Mouse (Mus musculus) midbrain, embryonic 16.5 days (tissue): Measurements from ENCODE around the gene Gls. TPM values are rescaled to one million over a fixed set of nuclear protein-coding genes. Genes with fewer than 3 reads are reported as not detected.

Experiments used
- ATAC-seq: fragments of 200-750 bp; cut with Nextera tagmentation; 2 replicates; pipeline ENCODE4 v1.8.0; 2017; ENCODE audit warnings: moderate TSS enrichment
- H3K27ac ChIP-seq: fragments of 300-500 bp; sonication (generic); 2 replicates; pipeline ENCODE4 v1.5.1; 2014; ENCODE audit warnings: mild to moderate bottlenecking, low read length, mixed read lengths
- H3K27me3 ChIP-seq: fragments of 300-500 bp; sonication (generic); 2 replicates; pipeline ENCODE4 v1.6.1; 2014; ENCODE audit warnings: low read depth, low read length, mixed read lengths; ENCODE audit not compliant: control insufficient read depth, insufficient read depth
- H3K36me3 ChIP-seq: fragments of 300-500 bp; sonication (generic); 2 replicates; pipeline ENCODE4 v1.6.1; 2014; ENCODE audit warnings: mild to moderate bottlenecking, low read length, moderate library complexity, mixed read lengths; ENCODE audit not compliant: control insufficient read depth, insufficient read depth
- H3K4me1 ChIP-seq: fragments of 300-500 bp; sonication (generic); 2 replicates; pipeline ENCODE4 v1.6.1; 2014; ENCODE audit warnings: mild to moderate bottlenecking, low read length, mixed read lengths; ENCODE audit not compliant: control insufficient read depth, insufficient read depth
- H3K4me2 ChIP-seq: fragments of 300-500 bp; sonication (generic); 2 replicates; pipeline ENCODE4 v1.6.1; 2014; ENCODE audit warnings: mild to moderate bottlenecking, low read length, mixed read lengths
- H3K4me3 ChIP-seq: fragments of 300-500 bp; sonication (generic); 2 replicates; pipeline ENCODE4 v1.5.1; 2014; ENCODE audit warnings: low read depth, mild to moderate bottlenecking, low read length, moderate library complexity, mixed read lengths
- H3K9ac ChIP-seq: fragments of 300-500 bp; sonication (generic); 2 replicates; pipeline ENCODE4 v1.6.1; 2014; ENCODE audit warnings: low read depth, low read length, mixed read lengths
- H3K9me3 ChIP-seq: fragments of 300-500 bp; sonication (generic); replicated peaks from 2 replicates; pipeline ENCODE4 v1.6.1; 2014; ENCODE audit warnings: mild to moderate bottlenecking, low read length, mixed read lengths; ENCODE audit not compliant: control insufficient read depth, poor library complexity, severe bottlenecking
- WGBS: fragments of 180-500 bp; shearing (Covaris S2); extraction: QIAGEN DNeasy Blood & Tissue Kit; methylation state at CpG from one replicate; pipeline ENCODE4 v1.1.7; 2014; 5-methylcytosine and 5-hydroxymethylcytosine counted together
- polyA plus RNA-seq: library from polyadenylated mRNA; unstranded; fragments of >200 nt; fragmentation: Nextera tagmentation; extraction: Ambion mirVana; gene quantifications from 2 replicates; pipeline ENCODE4 v1.2.1, GENCODE M21; 2015

Gene Gls
- 35.0 and 36.9 TPM in 2 replicates for polyA plus RNA-seq

GRCm38 (mm10) chr1:52233143-52233713 lies at the start of gene Gls:
Gls (minus strand) TSS chr1:52233232.
- Histone ChIP-seq H3K4me1 (peaks cover 15% of the 10 kb centered on the region), H3K9me3 (no peaks in the 10 kb centered on the region), H3K27me3 (no peaks in the 10 kb centered on the region), H3K4me3 (peak within 1 kb of the TSS; percentile 98), H3K4me2 (peak within 1 kb of the TSS; percentile 77), H3K27ac (peak within 1 kb of the TSS; percentile 97), H3K9ac (peak within 1 kb of the TSS; percentile 97), H3K36me3 (no peaks in the 10 kb centered on the region)
- peak; percentile 100 for ATAC-seq
- WGBS = under 1% methylated on average over 46 of the region's 46 CpGs

DNA sequence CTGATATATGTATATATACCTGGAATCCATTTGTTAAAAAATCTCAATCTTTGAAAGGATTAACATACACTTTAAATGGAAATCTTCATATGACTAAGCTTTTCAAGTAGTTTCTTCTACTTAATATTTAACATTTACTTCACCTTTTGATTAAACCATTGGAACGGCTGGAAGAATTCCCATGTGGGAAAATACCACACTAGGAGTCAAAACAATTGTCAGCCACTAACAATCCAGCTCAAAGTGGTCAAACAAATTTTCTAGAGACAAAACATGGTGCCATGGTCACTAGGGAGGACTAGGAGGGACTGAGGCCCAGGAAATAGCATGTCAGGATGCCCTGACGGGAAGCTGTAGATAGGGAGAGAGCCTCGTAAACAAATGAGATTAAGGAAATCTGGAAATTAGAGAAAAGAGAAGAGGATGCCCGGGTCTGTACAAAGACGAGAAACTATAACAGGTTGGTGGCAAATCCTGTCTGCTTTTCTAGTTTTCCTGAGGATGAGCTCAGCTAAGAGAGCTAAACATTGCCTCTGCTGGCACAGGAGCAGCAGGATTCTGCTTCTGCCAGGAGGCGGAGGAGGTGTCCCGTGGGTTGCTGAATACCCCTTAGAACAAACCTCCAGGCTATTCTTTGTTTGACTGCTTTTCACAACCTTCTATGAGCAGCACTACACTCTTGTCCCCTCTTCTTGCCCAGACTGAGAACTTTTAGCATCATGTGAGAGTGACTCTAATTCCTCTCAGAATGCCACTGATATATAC lies 47.0 kb upstream of the Gls start:
- H3K4me2 ChIP-seq = no peak overlapping the region
- H3K9ac ChIP-seq = no peak overlapping the region
- 59% methylated on average over 7 of the region's 7 CpGs for WGBS
- ATAC-seq = no peak
- H3K9me3 ChIP-seq = no peaks in the 10 kb centered on the region
- no peak overlapping the region for H3K4me3 ChIP-seq
- H3K27ac ChIP-seq = no peak overlapping the region
- no peaks in the 10 kb centered on the region for H3K27me3 ChIP-seq
- no peaks in the 10 kb centered on the region for H3K4me1 ChIP-seq
- H3K36me3 ChIP-seq = no peaks in the 10 kb centered on the region

- WGBS = 46% methylated on average over 3 of the region's 3 CpGs
Measured at GRCm38 (mm10) chr1:52279331-52279730, 46.3 kb upstream of the Gls start.

DNA sequence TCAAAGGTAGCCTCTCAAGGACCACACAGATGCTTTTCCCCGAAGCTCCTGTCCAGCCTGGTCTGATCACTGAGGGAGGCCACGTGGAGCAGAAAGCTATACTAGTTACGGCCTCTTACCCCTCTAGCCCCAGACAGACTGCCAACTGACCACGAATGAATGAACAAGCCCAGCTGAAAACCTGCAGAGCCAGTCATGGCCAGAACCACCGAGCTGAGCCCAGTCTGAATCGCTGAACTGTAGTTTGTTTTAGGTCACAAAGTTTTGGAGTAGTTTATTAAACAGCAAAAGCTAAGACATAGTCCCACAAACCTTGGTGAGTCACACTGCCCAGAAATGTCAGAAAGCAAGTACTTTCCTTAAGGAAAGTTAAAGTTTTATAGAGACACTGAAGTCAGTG lies 45.0 kb upstream of the Gls start:
- H3K27ac ChIP-seq = no peak overlapping the region
- WGBS = 77% methylated on average over 6 of the region's 6 CpGs
- H3K9ac ChIP-seq = no peak overlapping the region
- ATAC-seq = no peak
- no peaks in the 10 kb centered on the region for H3K4me1 ChIP-seq
- no peak overlapping the region for H3K4me2 ChIP-seq
- H3K9me3 ChIP-seq = no peaks in the 10 kb centered on the region
- H3K4me3 ChIP-seq = no peak overlapping the region
- no peaks in the 10 kb centered on the region for H3K36me3 ChIP-seq
- H3K27me3 ChIP-seq = no peaks in the 10 kb centered on the region

More at GRCm38 (mm10) chr1:52279331-52279730, 46.3 kb upstream of the Gls start:
- Histone ChIP-seq H3K9ac (no peak overlapping the region), H3K4me1 (no peaks in the 10 kb centered on the region), H3K9me3 (no peaks in the 10 kb centered on the region), H3K36me3 (no peaks in the 10 kb centered on the region), H3K4me2 (no peak overlapping the region), H3K4me3 (no peak overlapping the region), H3K27ac (no peak overlapping the region), H3K27me3 (no peaks in the 10 kb centered on the region)
- ATAC-seq = no peak

GRCm38 (mm10) chr1:52274210-52274609 lies 41.2 kb upstream of the Gls start:
- Histone ChIP-seq H3K36me3 (no peaks in the 10 kb centered on the region), H3K9ac (no peak overlapping the region), H3K27me3 (no peaks in the 10 kb centered on the region), H3K4me3 (no peak overlapping the region), H3K9me3 (no peaks in the 10 kb centered on the region), H3K4me1 (no peaks in the 10 kb centered on the region), H3K27ac (no peak overlapping the region), H3K4me2 (no peak overlapping the region)
- ATAC-seq = no peak
- 84% methylated on average over 3 of the region's 3 CpGs for WGBS

DNA sequence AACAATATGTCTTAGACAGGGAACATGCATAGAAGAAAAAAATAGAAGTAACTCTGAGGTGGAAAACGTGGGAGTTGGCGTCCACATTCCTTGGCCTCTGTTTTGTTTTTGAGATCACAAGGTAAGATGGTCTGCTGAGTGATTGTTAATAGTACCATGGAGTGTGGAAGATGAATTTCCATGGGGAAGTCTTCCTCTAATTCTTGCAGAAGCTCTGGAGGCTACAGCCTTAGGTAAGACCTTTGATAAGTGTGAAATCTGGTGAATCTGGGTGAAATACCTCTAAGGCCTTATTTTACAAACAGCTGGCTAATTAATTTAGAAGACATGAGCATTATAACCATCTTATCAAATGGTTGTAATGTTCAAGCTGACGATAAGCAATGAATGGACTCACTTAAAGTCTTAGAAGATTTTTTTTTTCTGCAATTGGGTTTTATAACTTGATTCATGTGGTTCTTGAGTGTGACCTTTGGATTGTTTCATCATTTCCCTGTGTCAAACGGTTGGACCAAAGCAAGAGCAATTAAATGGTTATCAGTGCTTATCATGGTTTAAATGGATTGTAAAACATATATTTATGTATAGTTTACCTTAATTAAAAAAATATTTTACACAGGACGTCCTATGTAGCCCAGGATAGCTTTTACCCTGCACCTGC lies 39.1 kb upstream of the Gls start:
- WGBS = 78% methylated on average over 5 of the region's 5 CpGs
- no peaks in the 10 kb centered on the region for H3K9me3 ChIP-seq
- H3K4me3 ChIP-seq = no peak overlapping the region
- no peaks in the 10 kb centered on the region for H3K27me3 ChIP-seq
- H3K36me3 ChIP-seq = no peaks in the 10 kb centered on the region
- no peak overlapping the region for H3K9ac ChIP-seq
- no peak for ATAC-seq
- H3K4me1 ChIP-seq = no peaks in the 10 kb centered on the region
- H3K27ac ChIP-seq = no peak overlapping the region
- no peak overlapping the region for H3K4me2 ChIP-seq

GRCm38 (mm10) chr1:52270354-52270753 lies 37.3 kb upstream of the Gls start:
- 86% methylated on average over 9 of the region's 9 CpGs for WGBS
- no peaks in the 10 kb centered on the region for H3K9me3 ChIP-seq

GRCm38 (mm10) chr1:52269596-52269995 lies 36.6 kb upstream of the Gls start:
- ATAC-seq = no peak
- H3K4me3 ChIP-seq = no peak overlapping the region
- H3K27ac ChIP-seq = no peak overlapping the region
- no peaks in the 10 kb centered on the region for H3K9me3 ChIP-seq
- no peaks in the 10 kb centered on the region for H3K27me3 ChIP-seq
- no peaks in the 10 kb centered on the region for H3K36me3 ChIP-seq
- H3K9ac ChIP-seq = no peak overlapping the region
- WGBS = 92% methylated on average over 4 of the region's 4 CpGs
- no peaks in the 10 kb centered on the region for H3K4me1 ChIP-seq
- no peak overlapping the region for H3K4me2 ChIP-seq

More at GRCm38 (mm10) chr1:52270354-52270753, 37.3 kb upstream of the Gls start:
- Histone ChIP-seq H3K4me1 (no peaks in the 10 kb centered on the region), H3K27me3 (no peaks in the 10 kb centered on the region), H3K36me3 (no peaks in the 10 kb centered on the region), H3K4me3 (no peak overlapping the region), H3K4me2 (no peak overlapping the region), H3K27ac (no peak overlapping the region), H3K9ac (no peak overlapping the region)
- no peak for ATAC-seq

DNA sequence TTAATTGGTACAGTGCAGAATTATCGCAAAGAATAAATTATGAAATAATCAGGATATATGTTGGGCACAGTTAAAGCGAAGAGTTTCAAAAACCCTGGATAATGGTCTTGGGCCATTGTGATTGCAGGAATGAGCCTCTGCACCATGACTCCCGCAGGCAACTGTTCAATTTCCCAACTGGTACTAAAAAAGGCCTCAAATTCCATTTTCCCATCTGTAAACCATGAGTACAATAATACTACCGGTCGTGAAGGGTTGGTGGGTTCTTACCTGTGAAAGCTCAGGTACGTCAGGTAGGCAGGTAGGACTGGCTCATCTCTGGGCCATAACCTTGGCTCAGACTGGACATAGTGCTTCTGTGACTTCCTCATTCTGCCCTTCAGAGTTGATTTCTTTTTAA lies 35.0 kb upstream of the Gls start:
- Histone ChIP-seq H3K9ac (no peak overlapping the region), H3K4me3 (no peak overlapping the region), H3K4me2 (no peak overlapping the region), H3K36me3 (no peaks in the 10 kb centered on the region), H3K4me1 (no peaks in the 10 kb centered on the region), H3K27ac (no peak overlapping the region), H3K9me3 (no peaks in the 10 kb centered on the region), H3K27me3 (no peaks in the 10 kb centered on the region)
- no peak for ATAC-seq
- WGBS = 93% methylated on average over 6 of the region's 6 CpGs
